Mouse (Mus musculus) heart, embryonic 14.5 days (tissue): Measurements from ENCODE around the gene Spock1. TPM values are rescaled to one million over a fixed set of nuclear protein-coding genes. Genes with fewer than 3 reads are reported as not detected.

Experiments used
- ATAC-seq: fragments of 200-750 bp; cut with Nextera tagmentation; 2 replicates; pipeline ENCODE4 v1.8.0; 2017; ENCODE audit warnings: low read depth, moderate TSS enrichment; ENCODE audit not compliant: insufficient number of reproducible peaks, insufficient read depth, low FRiP score
- H3K27ac ChIP-seq, 2 experiments: fragments of 200-500 bp in 1 of 2; fragments of 300-500 bp in 1 of 2; sonication (generic) in 1 of 2; replicated peaks in 1 of 2; 2 replicates each; pipeline ENCODE4 v1.5.1; 2012 to 2014; ENCODE audit warnings: low read depth in 2 of 2, low read length in 2 of 2, control low read depth in 1 of 2, mild to moderate bottlenecking in 1 of 2, mixed read lengths in 1 of 2; ENCODE audit not compliant: control insufficient read depth in 1 of 2, insufficient read depth in 1 of 2
- H3K27me3 ChIP-seq: fragments of 300-500 bp; sonication (generic); 2 replicates; pipeline ENCODE4 v1.6.1; 2014; ENCODE audit warnings: mild to moderate bottlenecking, low read length, control low read depth; ENCODE audit not compliant: control insufficient read depth, insufficient read depth
- H3K36me3 ChIP-seq: fragments of 300-500 bp; sonication (generic); 2 replicates; pipeline ENCODE4 v1.6.1; 2014; ENCODE audit warnings: mild to moderate bottlenecking, control low read depth, low read length, mixed read lengths; ENCODE audit not compliant: control insufficient read depth, insufficient read depth
- H3K4me1 ChIP-seq, 2 experiments: fragments of 200-500 bp in 1 of 2; fragments of 300-500 bp in 1 of 2; sonication (generic) in 1 of 2; 2 replicates each; pipeline ENCODE4 v1.6.1; 2012 to 2014; ENCODE audit warnings: low read length in 2 of 2, control low read depth in 1 of 2, mixed read lengths in 1 of 2; ENCODE audit not compliant: control insufficient read depth in 2 of 2, insufficient read depth in 2 of 2
- H3K4me2 ChIP-seq: fragments of 300-500 bp; sonication (generic); 2 replicates; pipeline ENCODE4 v1.6.1; 2014; ENCODE audit warnings: mild to moderate bottlenecking, low read length
- H3K4me3 ChIP-seq, 2 experiments: fragments of 200-500 bp in 1 of 2; fragments of 300-500 bp in 1 of 2; sonication (generic) in 1 of 2; 2 replicates each; pipeline ENCODE4 v1.5.1; 2012 to 2014; ENCODE audit warnings: low read length in 2 of 2, mild to moderate bottlenecking in 2 of 2, control low read depth in 1 of 2, low read depth in 1 of 2, moderate library complexity in 1 of 2; ENCODE audit not compliant: control insufficient read depth in 1 of 2, insufficient read depth in 1 of 2
- H3K9ac ChIP-seq: fragments of 300-500 bp; sonication (generic); 2 replicates; pipeline ENCODE4 v1.6.1; 2014; ENCODE audit warnings: mild to moderate bottlenecking, low read length
- H3K9me3 ChIP-seq: fragments of 300-500 bp; sonication (generic); 2 replicates; pipeline ENCODE4 v1.6.1; 2016; ENCODE audit warnings: low read length, control low read depth; ENCODE audit not compliant: control insufficient read depth
- WGBS: fragments of 180-500 bp; shearing (Covaris S2); extraction: QIAGEN DNeasy Blood & Tissue Kit; methylation state at CpG from one replicate; pipeline ENCODE4 v1.1.7; 2014; 5-methylcytosine and 5-hydroxymethylcytosine counted together
- polyA plus RNA-seq: library from polyadenylated mRNA; unstranded; fragments of >200 nt; fragmentation: Nextera tagmentation; extraction: Ambion mirVana; gene quantifications from 2 replicates; pipeline ENCODE4 v1.2.1, GENCODE M21; 2014

The Spock1 gene
- polyA plus RNA-seq, 1 experiment from 2014 or later: 0.70 TPM

DNA sequence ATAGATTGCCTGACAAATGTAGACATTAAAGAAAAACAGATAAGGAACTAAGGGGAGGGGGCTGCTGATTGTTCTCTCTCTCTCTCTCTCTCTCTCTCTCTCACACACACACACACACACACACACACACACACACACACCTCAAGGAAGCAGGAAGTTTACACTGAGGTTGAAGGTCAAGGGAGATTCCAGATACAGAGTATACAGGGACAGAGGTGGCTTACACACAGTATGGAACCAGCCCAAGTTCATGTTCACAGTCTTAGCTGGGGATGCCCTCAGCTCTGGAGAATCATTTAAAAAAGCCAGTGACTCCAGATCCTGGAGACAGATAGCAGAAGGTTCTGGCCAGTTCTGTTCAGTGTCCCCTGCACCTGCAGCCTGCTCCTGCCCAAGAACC is 199.7 kb downstream of the Spock1 start:
- Histone ChIP-seq H3K4me2 (no peak overlapping the region), H3K27me3 (no peaks in the 10 kb centered on the region), H3K9me3 (no peaks in the 10 kb centered on the region), H3K36me3 (no peaks in the 10 kb centered on the region), H3K4me3 (no peak overlapping the region), H3K27ac (no peak overlapping the region), H3K4me1 (no peaks in the 10 kb centered on the region), H3K9ac (no peak overlapping the region)
- no peak for ATAC-seq

DNA sequence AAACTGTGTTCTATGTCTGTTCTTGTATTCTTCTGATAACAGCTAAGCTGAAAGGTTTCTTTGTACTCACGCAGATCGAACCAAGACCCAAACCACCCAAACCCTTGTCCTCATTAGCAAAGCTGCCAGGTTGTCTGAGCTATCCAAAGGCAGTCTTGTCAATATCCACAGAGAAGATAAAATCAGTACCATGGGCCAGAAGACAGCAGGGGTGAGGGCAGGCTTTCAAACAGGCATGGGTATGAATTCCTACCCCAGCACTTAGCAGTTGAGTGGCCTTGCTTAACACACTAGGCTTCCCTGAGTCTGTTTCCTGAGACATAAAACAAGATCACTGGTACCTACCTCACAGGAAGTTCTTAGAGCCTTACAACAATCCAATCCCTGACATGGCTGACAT is 205.2 kb downstream of the Spock1 start:
- ATAC-seq: no peak
- no peaks in the 10 kb centered on the region for H3K4me1 ChIP-seq
- no peaks in the 10 kb centered on the region for H3K9me3 ChIP-seq
- no peak overlapping the region for H3K27ac ChIP-seq
- 82% methylated on average over 2 of the region's 2 CpGs for WGBS
- H3K4me2 ChIP-seq: no peak overlapping the region
- no peak overlapping the region for H3K4me3 ChIP-seq
- no peak overlapping the region for H3K9ac ChIP-seq
- H3K27me3 ChIP-seq: no peaks in the 10 kb centered on the region
- no peaks in the 10 kb centered on the region for H3K36me3 ChIP-seq

DNA sequence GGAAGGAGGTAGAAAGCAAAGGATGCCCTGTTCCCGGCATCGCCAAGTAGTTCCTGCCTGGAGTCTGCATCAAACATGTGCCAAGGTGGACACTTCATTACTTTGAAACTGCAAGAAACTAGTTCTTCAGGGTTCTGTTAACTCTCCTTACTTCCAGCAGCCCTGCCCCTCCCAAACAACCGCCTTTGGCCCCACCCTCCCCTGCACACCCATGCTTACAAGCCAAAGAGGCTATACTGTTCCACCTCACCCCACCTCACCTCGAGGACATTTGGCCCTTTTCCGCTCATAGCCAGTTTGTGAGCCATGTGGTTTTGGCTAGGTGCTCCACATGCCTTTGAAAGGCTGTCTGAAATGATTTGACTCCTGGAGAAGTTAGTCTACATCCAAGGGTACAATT is 211.4 kb downstream of the Spock1 start:
- ATAC-seq: no peak
- no peak overlapping the region for H3K4me3 ChIP-seq
- no peaks in the 10 kb centered on the region; the same call in 1 of the 2 replicates for H3K27me3 ChIP-seq
- H3K27ac ChIP-seq: no peak overlapping the region
- H3K9ac ChIP-seq: no peak overlapping the region
- no peaks in the 10 kb centered on the region for H3K36me3 ChIP-seq
- no peaks in the 10 kb centered on the region for H3K9me3 ChIP-seq
- no peaks in the 10 kb centered on the region for H3K4me1 ChIP-seq
- H3K4me2 ChIP-seq: no peak overlapping the region
- WGBS: 76% methylated on average over 5 of the region's 5 CpGs

DNA sequence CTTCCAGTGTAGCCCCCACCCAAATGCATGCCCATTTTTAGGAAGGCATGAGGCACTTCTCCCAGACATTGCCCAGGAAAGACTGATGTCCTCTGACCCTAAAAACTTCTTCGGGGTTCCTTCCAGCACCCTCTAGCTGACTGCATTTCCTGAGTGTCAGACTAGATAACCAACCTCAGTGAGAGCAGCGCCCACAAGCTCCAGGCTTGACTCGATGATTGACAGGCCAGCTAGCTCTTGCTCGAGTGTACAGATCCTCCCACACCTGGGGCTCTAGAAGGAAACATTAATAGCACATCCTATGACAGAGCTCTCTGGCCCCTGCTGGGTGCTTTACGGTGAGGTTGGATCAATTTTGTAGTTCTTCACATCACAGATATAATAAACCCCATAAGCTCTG is 219.2 kb downstream of the Spock1 start:
- no peaks in the 10 kb centered on the region for H3K27me3 ChIP-seq
- no peaks in the 10 kb centered on the region for H3K9me3 ChIP-seq
- 47% methylated on average over 5 of the region's 5 CpGs for WGBS
- no peak for ATAC-seq
- no peak overlapping the region for H3K4me2 ChIP-seq
- no peaks in the 10 kb centered on the region for H3K36me3 ChIP-seq
- no peak overlapping the region for H3K9ac ChIP-seq
- H3K4me1 ChIP-seq: peaks cover 3% of the 10 kb centered on the region in 2 experiments; a peak in 1 of 4 replicates
- no peak overlapping the region for H3K4me3 ChIP-seq
- no peak overlapping the region for H3K27ac ChIP-seq

DNA sequence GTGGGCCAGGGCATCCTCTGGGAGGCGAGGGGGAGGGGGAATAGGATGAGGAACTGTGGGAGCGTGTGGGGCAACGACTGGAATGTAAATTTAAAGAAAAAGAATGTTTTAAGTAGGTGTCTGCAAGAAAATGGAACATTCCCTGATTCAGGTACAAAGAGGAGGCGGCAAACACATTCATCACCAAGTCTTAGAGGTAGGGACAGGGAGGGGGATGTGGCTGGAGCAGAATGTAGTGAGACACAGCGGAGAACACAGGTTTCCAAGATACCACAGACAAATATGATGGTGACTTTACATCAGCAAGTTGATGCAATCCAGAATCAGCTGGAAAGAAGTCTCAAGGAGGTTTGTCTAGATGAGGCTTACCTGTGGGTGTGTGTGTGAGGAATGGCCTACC is 221.7 kb downstream of the Spock1 start:
- Histone ChIP-seq H3K27me3 (no peaks in the 10 kb centered on the region), H3K27ac (no peak overlapping the region), H3K9ac (no peak overlapping the region), H3K4me1 (peaks cover 3% of the 10 kb centered on the region in 2 experiments; a peak in 1 of 4 replicates), H3K4me2 (no peak overlapping the region), H3K36me3 (no peaks in the 10 kb centered on the region), H3K9me3 (no peaks in the 10 kb centered on the region), H3K4me3 (no peak overlapping the region)
- 79% methylated on average over 5 of the region's 5 CpGs for WGBS
- ATAC-seq: no peak

DNA sequence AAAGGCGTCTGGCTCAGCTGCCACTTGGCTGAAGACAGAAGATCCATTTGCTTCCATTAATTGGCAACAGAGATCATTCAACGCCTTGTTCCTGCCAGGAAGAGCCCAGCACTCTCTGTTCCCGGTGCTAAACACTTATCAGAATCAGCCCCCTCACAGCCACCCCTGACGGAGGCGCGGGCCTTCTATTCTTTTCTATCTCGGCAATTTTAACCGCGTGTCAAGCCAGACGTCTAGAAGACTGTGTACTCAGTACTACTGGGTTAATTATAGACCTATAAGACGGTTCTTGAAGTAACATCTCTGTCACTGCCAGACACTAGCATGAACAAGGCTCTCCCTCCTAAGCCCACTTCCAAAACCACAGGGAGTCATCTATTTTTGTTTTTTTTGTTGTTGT is 222.9 kb downstream of the Spock1 start:
- Histone ChIP-seq H3K4me3 (no peak overlapping the region), H3K9ac (no peak overlapping the region), H3K27me3 (no peaks in the 10 kb centered on the region), H3K27ac (no peak overlapping the region), H3K4me2 (no peak overlapping the region), H3K9me3 (no peaks in the 10 kb centered on the region), H3K4me1 (peaks cover 3% of the 10 kb centered on the region in 2 experiments; a peak in 1 of 4 replicates), H3K36me3 (no peaks in the 10 kb centered on the region)
- no peak for ATAC-seq
- WGBS: 10% methylated on average over 11 of the region's 11 CpGs

DNA sequence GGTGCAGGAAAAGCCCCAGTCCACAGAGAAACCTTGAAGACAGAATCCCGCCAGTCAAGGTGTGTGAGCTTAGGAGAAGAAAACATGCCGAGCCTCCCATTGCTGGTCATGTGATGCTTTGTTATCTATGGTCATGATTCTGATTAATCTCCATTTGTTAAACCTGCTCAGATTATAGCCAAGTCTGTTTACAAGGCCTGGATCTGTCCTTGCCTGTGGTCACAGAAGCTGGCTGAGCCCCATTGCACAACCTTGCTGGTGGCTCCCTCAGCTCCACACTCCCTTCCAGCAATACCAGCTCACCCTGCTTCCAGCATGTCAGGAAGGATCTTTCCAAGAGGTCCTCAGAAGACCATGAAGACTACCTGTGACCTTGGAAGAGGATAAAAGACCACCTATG is 228.5 kb downstream of the Spock1 start:
- Histone ChIP-seq H3K4me3 (no peak overlapping the region), H3K4me1 (no peaks in the 10 kb centered on the region), H3K36me3 (no peaks in the 10 kb centered on the region), H3K9me3 (no peaks in the 10 kb centered on the region), H3K9ac (no peak overlapping the region), H3K27me3 (no peaks in the 10 kb centered on the region), H3K4me2 (no peak overlapping the region), H3K27ac (no peak overlapping the region)
- 84% methylated on average over 2 of the region's 2 CpGs for WGBS
- no peak for ATAC-seq

DNA sequence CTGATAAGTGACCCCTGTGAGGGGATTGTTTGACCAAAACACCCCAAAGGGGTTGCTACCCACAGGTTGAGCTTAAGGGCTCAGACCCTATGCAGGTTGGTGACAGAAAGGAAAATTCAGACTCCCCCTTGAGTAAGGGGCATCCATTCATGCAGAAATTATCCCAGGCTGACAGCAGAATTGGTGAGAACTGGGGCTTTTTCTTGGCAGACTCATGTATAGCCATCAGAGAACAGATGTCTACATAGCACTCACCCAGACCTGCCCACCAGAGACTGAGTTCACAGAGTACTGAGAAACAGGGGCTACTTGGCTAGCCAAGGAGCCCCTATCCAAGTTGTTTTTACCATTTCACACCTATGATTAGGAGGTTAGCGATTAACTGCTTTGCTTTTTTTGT is 231.3 kb downstream of the Spock1 start:
- 87% methylated on average over 1 of the region's 1 CpGs for WGBS
- no peak for ATAC-seq
- H3K27me3 ChIP-seq: no peaks in the 10 kb centered on the region
- no peaks in the 10 kb centered on the region for H3K9me3 ChIP-seq
- H3K4me1 ChIP-seq: no peaks in the 10 kb centered on the region; a peak in 1 of 4 replicates
- H3K4me3 ChIP-seq: no peak overlapping the region
- H3K27ac ChIP-seq: no peak overlapping the region
- no peaks in the 10 kb centered on the region for H3K36me3 ChIP-seq
- no peak overlapping the region for H3K9ac ChIP-seq
- H3K4me2 ChIP-seq: no peak overlapping the region
